Mouse (Mus musculus) hindbrain, embryonic 16.5 days (tissue): Measurements from ENCODE around the gene Dpysl5. TPM values are rescaled to one million over a fixed set of nuclear protein-coding genes. Genes with fewer than 3 reads are reported as not detected.

ENCODE experiments used
- ATAC-seq: fragments of 200-750 bp; cut with Nextera tagmentation; 2 replicates; pipeline ENCODE4 v1.8.0; 2017; ENCODE audit warnings: moderate TSS enrichment, moderate library complexity
- H3K27ac ChIP-seq: fragments of 300-500 bp; sonication (generic); 2 replicates; pipeline ENCODE4 v1.5.1; 2014; ENCODE audit warnings: low read depth, mild to moderate bottlenecking, control low read depth, low read length, moderate library complexity
- H3K27me3 ChIP-seq: fragments of 300-500 bp; sonication (generic); replicated peaks from 2 replicates; pipeline ENCODE4 v1.6.1; 2014; ENCODE audit warnings: low read length; ENCODE audit not compliant: control insufficient read depth, insufficient read depth
- H3K36me3 ChIP-seq: fragments of 300-500 bp; sonication (generic); 2 replicates; pipeline ENCODE4 v1.6.1; 2014; ENCODE audit warnings: mild to moderate bottlenecking, low read length, moderate library complexity, mixed read lengths; ENCODE audit not compliant: control insufficient read depth, insufficient read depth
- H3K4me1 ChIP-seq: fragments of 300-500 bp; sonication (generic); 2 replicates; pipeline ENCODE4 v1.6.1; 2014; ENCODE audit warnings: low read depth, low read length; ENCODE audit not compliant: control insufficient read depth, insufficient read depth
- H3K4me2 ChIP-seq: fragments of 300-500 bp; sonication (generic); 2 replicates; pipeline ENCODE4 v1.6.1; 2014; ENCODE audit warnings: mild to moderate bottlenecking, low read length, control low read depth, moderate library complexity
- H3K4me3 ChIP-seq: fragments of 300-500 bp; sonication (generic); 2 replicates; pipeline ENCODE4 v1.5.1; 2014; ENCODE audit warnings: mild to moderate bottlenecking, low read length, control low read depth, moderate library complexity
- H3K9ac ChIP-seq: fragments of 300-500 bp; sonication (generic); 2 replicates; pipeline ENCODE4 v1.6.1; 2014; ENCODE audit warnings: low read depth, mild to moderate bottlenecking, control low read depth, low read length, moderate library complexity
- H3K9me3 ChIP-seq: fragments of 300-500 bp; sonication (generic); 2 replicates; pipeline ENCODE4 v1.6.1; 2014; ENCODE audit warnings: mild to moderate bottlenecking, low read length, moderate library complexity; ENCODE audit not compliant: control insufficient read depth
- WGBS: fragments of 180-500 bp; shearing (Covaris S2); extraction: QIAGEN DNeasy Blood & Tissue Kit; methylation state at CpG from one replicate; pipeline ENCODE4 v1.1.7; 2014; 5-methylcytosine and 5-hydroxymethylcytosine counted together
- polyA plus RNA-seq: library from polyadenylated mRNA; unstranded; fragments of >200 nt; fragmentation: Nextera tagmentation; extraction: Ambion mirVana; gene quantifications from 2 replicates; pipeline ENCODE4 v1.2.1, GENCODE M21; 2015

Dpysl5 gene
- polyA plus RNA-seq, 1 experiment from 2014 or later = 200 TPM

- no peak for ATAC-seq
- H3K36me3 ChIP-seq = 0 out of 2 replicates have a peak, but pooled peaks cover 3% of the 10 kb centered on the region
- H3K4me3 ChIP-seq = no peak overlapping the region
- H3K27ac ChIP-seq = no peak overlapping the region
- H3K9me3 ChIP-seq = no peaks in the 10 kb centered on the region
- peaks cover 4% of the 10 kb centered on the region for H3K4me1 ChIP-seq
- 90% methylated on average over 2 of the region's 2 CpGs for WGBS
- no peaks in the 10 kb centered on the region for H3K27me3 ChIP-seq
- H3K9ac ChIP-seq = no peak overlapping the region
- H3K4me2 ChIP-seq = no peak overlapping the region
Observed at GRCm38 (mm10) chr5:30716311-30716710, 4.9 kb downstream of the Dpysl5 start.

DNA sequence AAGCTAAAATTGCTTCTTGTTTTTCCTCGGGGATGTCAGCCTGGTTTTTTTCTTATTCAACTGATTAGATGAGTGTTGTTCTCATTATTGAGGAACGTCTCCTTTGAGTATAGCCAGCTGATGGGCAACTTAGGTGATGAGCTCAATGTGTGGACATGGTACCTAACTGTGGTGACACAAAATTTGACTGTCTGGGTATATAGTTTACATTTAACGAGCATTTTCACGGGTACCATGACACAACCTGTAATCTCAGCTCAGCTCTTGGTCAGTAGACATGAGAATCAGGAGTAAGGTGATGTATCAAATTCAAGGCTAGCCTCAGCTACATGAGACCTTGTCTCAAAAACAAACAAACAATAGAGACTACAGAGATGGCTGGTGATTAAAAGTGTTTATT is 6.1 kb downstream of the Dpysl5 start:
- no peak overlapping the region for H3K4me3 ChIP-seq
- H3K4me1 ChIP-seq = peaks cover 4% of the 10 kb centered on the region
- H3K9ac ChIP-seq = no peak overlapping the region
- 75% methylated on average over 4 of the region's 4 CpGs for WGBS
- H3K9me3 ChIP-seq = no peaks in the 10 kb centered on the region
- H3K4me2 ChIP-seq = no peak overlapping the region
- ATAC-seq = no peak
- no peak overlapping the region for H3K27ac ChIP-seq
- H3K27me3 ChIP-seq = no peaks in the 10 kb centered on the region
- peaks cover 6% of the 10 kb centered on the region; the same call in 1 of the 2 replicates for H3K36me3 ChIP-seq

DNA sequence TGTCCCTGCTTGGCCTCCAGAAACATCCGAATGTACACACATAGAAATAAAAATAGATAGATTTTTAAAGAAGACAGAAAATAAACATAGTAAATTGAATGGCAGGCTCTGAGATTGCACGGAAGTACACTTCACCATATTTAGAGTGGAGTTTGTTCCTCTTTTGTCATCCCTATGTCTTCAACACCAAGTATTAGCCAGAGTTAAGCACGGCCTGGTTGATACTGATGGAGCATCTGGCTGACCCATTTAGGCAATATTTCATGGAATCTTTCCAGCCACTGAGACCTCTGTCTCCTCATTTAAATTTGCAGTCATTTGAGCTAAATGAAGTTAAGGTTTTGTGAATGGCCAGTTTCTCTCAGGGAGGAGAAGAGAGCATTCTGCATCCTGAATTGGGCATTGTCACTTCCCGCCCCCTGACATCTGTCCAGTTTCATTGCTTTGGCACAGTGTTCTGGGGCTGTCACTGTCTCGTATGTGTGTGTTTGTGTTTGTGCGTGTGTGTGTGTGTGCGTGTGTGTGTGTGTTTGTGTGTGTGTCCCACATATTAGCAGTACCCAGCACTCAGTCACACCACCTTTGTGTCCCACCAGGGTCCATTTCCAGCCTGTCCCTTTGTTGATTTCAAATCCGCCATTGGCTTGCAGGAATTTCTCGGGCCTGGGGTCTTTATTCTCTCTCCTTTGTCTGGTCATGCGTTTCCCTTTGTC is 6.8 kb downstream of the Dpysl5 start:
- 0 out of 2 replicates have a peak overlapping the region, but pooled peaks have one; percentile 8 for H3K4me2 ChIP-seq
- peak; percentile 6; the same call in 1 of the 2 replicates for ATAC-seq
- H3K4me3 ChIP-seq = no peak overlapping the region
- H3K36me3 ChIP-seq = peaks cover 6% of the 10 kb centered on the region; the same call in 1 of the 2 replicates
- peaks cover 4% of the 10 kb centered on the region for H3K4me1 ChIP-seq
- WGBS = 28% methylated on average over 10 of the region's 10 CpGs
- no peaks in the 10 kb centered on the region for H3K27me3 ChIP-seq
- 0 out of 2 replicates have a peak overlapping the region, but pooled peaks have one; percentile 10 for H3K27ac ChIP-seq
- no peak overlapping the region for H3K9ac ChIP-seq
- no peaks in the 10 kb centered on the region for H3K9me3 ChIP-seq

- WGBS = 78% methylated on average over 8 of the region's 8 CpGs
- Histone ChIP-seq H3K9me3 (no peaks in the 10 kb centered on the region), H3K4me3 (no peak overlapping the region)
Observed at GRCm38 (mm10) chr5:30721935-30722334, 10.6 kb downstream of the Dpysl5 start.

GRCm38 (mm10) chr5:30726151-30726693 is 14.9 kb downstream of the Dpysl5 start:
- no peak overlapping the region for H3K9ac ChIP-seq
- ATAC-seq = no peak
- no peaks in the 10 kb centered on the region for H3K27me3 ChIP-seq
- H3K36me3 ChIP-seq = peaks cover 5% of the 10 kb centered on the region; the same call in 1 of the 2 replicates
- H3K4me2 ChIP-seq = no peak overlapping the region
- 90% methylated on average over 5 of the region's 5 CpGs for WGBS
- H3K9me3 ChIP-seq = no peaks in the 10 kb centered on the region
- H3K27ac ChIP-seq = no peak overlapping the region
- no peaks in the 10 kb centered on the region for H3K4me1 ChIP-seq
- no peak overlapping the region for H3K4me3 ChIP-seq

More at GRCm38 (mm10) chr5:30721935-30722334, 10.6 kb downstream of the Dpysl5 start:
- peaks cover 4% of the 10 kb centered on the region for H3K4me1 ChIP-seq
- H3K27ac ChIP-seq = no peak overlapping the region
- H3K4me2 ChIP-seq = no peak overlapping the region
- no peak for ATAC-seq
- no peaks in the 10 kb centered on the region for H3K27me3 ChIP-seq
- peaks cover 8% of the 10 kb centered on the region; the same call in 1 of the 2 replicates for H3K36me3 ChIP-seq
- no peak overlapping the region for H3K9ac ChIP-seq

DNA sequence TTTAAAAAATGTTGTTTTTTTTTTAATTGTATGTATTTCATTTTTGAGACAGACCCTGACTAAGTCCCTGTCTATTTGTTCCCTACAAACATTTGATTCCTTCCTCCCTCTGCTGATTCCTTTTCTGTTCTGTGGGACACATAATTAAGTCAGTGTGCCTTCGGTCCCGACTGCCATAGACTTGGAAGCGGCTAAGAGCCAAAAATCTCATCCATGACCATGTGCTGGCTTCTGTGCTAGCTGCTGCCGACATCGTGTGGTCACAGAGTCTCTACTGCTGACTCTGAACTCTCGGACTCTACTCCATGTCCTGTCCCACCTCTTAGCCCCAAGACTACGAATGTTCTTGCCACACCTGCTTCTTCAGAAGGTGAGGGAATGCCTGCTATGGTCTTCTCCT is 21.1 kb downstream of the Dpysl5 start:
- ATAC-seq = no peak
- 72% methylated on average over 7 of the region's 7 CpGs for WGBS

DNA sequence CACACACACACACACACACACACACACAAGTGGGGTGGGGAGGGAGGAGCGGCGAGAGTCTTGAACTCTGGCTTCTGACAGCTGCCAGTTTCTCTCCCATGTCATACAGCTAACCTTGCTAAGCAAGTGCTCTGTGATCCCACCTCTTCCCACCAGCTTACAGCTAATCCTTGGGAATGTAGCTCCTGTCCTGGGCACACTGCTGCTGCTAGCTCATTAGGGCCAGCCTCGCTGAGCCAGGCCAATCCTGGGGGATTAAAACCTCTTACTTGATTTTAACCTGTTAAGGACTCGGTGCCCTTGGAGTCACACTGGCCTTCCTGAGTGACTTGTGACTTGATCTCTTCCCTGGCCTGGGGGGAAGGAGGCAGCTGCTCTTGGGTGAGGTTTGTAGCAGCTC is 23.3 kb downstream of the Dpysl5 start:
- no peak for ATAC-seq
- H3K4me3 ChIP-seq = no peak overlapping the region
- no peaks in the 10 kb centered on the region for H3K9me3 ChIP-seq
- H3K4me2 ChIP-seq = no peak overlapping the region
- H3K27me3 ChIP-seq = no peaks in the 10 kb centered on the region
- H3K27ac ChIP-seq = no peak overlapping the region
- no peak overlapping the region for H3K9ac ChIP-seq
- WGBS = 65% methylated on average over 4 of the region's 4 CpGs
- H3K4me1 ChIP-seq = peaks cover 24% of the 10 kb centered on the region
- no peaks in the 10 kb centered on the region for H3K36me3 ChIP-seq

More for the DNA sequence above, 21.1 kb downstream of the Dpysl5 start:
- H3K27ac ChIP-seq = no peak overlapping the region
- H3K9me3 ChIP-seq = no peaks in the 10 kb centered on the region
- H3K4me1 ChIP-seq = peaks cover 10% of the 10 kb centered on the region
- H3K9ac ChIP-seq = no peak overlapping the region
- H3K27me3 ChIP-seq = no peaks in the 10 kb centered on the region
- H3K4me2 ChIP-seq = no peak overlapping the region
- no peaks in the 10 kb centered on the region for H3K36me3 ChIP-seq
- no peak overlapping the region for H3K4me3 ChIP-seq

DNA sequence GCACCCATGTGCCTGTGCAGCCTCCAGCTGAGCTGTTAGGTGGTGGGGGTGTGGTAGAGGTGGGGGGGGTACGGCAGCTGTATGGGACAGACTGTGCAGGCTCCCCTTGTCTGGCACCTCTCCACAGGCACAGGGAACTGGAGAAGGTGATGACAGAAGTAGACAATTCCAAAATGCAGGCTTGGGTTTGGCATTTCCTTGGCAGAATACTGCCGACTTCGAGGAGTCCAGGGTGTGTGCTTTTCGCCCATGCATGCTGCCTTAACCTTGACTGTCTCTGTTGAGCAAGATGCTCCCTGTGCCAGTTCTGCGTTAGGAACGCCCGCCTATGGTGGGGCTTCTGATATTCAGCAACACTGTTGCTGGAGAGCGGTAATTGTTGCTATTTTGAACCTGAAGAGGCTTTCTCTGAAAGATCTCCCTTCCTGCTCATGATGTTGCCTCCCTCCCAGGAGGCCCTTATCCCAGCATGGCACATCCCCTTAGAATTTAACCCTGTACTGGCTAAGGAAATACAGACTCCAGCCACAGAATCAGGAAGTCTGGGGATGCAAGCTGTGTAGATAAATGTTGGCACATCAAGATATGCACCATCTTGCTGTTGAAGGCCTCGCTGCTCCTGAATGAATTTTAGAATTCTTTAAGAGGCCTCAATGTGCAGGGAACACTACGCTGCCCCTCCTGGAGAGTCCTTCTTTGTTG is 26.9 kb downstream of the Dpysl5 start:
- Histone ChIP-seq H3K4me1 (peaks cover 28% of the 10 kb centered on the region), H3K9me3 (no peaks in the 10 kb centered on the region), H3K4me2 (no peak overlapping the region; the same call in 1 of the 2 replicates), H3K36me3 (no peaks in the 10 kb centered on the region), H3K9ac (no peak overlapping the region; the same call in 1 of the 2 replicates), H3K4me3 (no peak overlapping the region), H3K27ac (0 out of 2 replicates have a peak overlapping the region, but pooled peaks have one; percentile 8), H3K27me3 (no peaks in the 10 kb centered on the region)
- 23% methylated on average over 10 of the region's 10 CpGs for WGBS
- ATAC-seq = peak; percentile 28; the same call in 1 of the 2 replicates

- Histone ChIP-seq H3K27ac (no peak overlapping the region), H3K27me3 (no peaks in the 10 kb centered on the region), H3K4me3 (no peak overlapping the region), H3K4me2 (no peak overlapping the region), H3K36me3 (0 out of 2 replicates have a peak, but pooled peaks cover 3% of the 10 kb centered on the region), H3K4me1 (peaks cover 25% of the 10 kb centered on the region), H3K9me3 (no peaks in the 10 kb centered on the region), H3K9ac (no peak overlapping the region)
- 52% methylated on average over 8 of the region's 8 CpGs for whole genome bisulfite sequencing
- no peak for ATAC-seq
Observed at GRCm38 (mm10) chr5:30739595-30739994, 28.2 kb downstream of the Dpysl5 start.
